Mouse (Mus musculus): ENCODE results near the gene Taok1.

GRCm38 (mm10) chr11:77530862-77531261 is 76.8 kb downstream of the Taok1 start:
- TF ChIP-seq CTCF (IDR thresholded peaks at IDR 0.05; ENCODE audit: borderline replicate concordance, extremely low read depth, insufficient read depth, insufficient read length) (no peak), POLR2A (IDR thresholded peaks at IDR 0.05; ENCODE audit: borderline replicate concordance, extremely low read depth, insufficient read depth, insufficient read length, poor library complexity, severe bottlenecking) (no peak)

Data from brain, embryonic 14.5 days (tissue).